Mouse (Mus musculus) thymus, postnatal 14 days (tissue): ENCODE measurements at regions not wholly inside any gene's neighbourhood (a gene's known extent, or its start where the extent isn't known, plus 50 kb on each side); places are given as distances from the start of the nearest gene placed in this dataset.

ENCODE experiments used
- DNase-seq: peaks from one replicate; pipeline ENCODE4 v3.0.0; 2021

- no peak for DNase-seq
Observed at GRCm38 (mm10) chr9:94378835-94379234, 159.0 kb downstream of the 1190002N15Rik start.

GRCm38 (mm10) chr9:94378291-94378690 is 159.6 kb downstream of the 1190002N15Rik start:
- no peak for DNase-seq

- no peak for DNase-seq
Observed at GRCm38 (mm10) chr9:94377346-94378039, 160.4 kb downstream of the 1190002N15Rik start.

GRCm38 (mm10) chr9:94370976-94371375 is 166.9 kb downstream of the 1190002N15Rik start:
- DNase-seq, result no peak

DNA sequence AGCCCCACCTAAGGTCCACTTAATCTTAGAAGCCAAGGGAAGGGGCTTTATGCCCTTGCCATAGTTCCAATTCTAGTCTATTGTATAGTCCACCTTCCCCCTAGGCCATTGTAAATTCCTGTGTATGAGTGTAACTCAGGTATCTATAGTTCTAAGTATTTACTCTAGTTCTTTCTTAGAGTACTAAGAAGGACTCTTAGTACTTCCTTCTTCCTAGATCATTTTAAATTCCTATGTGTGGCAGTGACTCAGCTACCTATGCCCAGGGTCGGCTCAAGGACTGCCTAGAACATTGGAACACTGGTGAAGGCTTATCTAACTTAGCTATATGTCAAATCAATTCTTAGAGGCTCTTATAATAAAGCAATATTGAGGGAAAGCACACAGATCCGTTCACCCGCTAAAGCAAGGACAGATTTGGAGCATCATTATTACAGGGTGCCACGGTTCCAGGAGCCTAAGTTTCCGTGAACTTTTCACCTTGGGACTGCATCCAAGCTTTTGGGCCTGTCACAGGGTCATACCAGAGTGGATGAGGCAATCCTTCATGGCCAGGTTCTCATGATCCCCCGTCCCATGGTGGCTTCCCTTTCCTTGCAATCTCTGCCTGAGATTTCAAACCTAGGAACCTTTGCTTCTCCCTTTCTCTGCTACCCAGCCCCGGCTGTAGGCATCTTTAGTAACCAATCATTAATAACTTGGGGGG is 169.5 kb downstream of the 1190002N15Rik start:
- DNase-seq, result no peak

DNA sequence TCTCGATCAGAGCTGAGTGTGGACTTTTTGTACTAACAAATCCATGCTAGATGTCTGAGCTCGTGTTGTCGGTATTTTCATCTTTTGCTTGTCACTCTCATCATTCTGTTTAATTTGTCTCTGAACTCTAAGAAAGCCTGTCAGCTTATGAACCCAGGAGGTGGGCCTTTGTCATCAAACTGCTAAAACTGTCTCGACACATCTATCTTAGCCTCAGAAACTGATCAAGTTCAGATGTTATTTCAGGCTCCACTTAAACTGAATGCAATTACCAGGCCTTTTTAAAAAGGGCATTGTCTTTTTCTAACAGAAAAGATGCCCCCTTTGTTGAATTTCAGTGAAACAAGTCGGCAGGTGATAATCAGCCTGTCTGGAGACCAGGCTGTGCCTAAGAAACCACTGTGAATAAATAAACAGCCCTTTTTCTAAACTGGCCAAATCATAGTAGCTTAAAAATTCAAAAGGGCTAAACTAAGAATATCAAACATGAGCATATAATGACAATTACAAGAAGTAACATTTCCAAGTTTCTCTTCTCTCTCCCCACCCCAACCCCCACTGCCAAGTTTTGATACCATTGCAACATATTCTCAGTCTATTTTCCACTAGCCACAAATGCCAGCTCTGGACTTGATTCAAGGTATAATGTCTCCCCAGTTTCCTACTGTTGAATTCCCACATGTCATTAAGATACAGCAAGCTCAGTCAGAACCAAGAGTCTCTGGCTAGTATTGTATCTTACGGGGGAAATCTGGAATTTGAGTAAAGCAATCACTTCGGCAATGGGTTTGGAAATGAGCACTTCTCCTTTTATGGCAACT is 175.8 kb downstream of the 1190002N15Rik start:
- DNase-seq, result no peak

DNA sequence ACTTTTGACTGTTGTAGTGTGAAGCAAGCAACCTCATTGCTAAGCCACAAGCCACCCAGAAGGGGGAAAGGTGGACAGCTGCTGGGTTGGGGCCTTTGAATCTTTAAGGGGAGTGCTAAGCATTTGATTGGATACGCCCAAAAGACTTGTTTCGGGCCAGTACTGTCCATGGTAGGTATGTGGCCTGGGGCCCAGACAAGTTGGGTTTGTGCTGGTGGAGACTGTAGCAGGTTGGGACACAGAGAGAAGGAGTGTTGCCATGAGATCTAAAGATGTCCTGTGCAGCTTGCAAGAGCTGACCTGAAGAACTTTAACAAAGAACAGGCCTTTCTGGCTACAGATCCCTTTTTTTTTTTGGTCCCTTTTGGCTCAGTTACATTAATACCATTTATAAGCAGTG is 176.9 kb downstream of the 1190002N15Rik start:
- DNase-seq, result no peak

DNA sequence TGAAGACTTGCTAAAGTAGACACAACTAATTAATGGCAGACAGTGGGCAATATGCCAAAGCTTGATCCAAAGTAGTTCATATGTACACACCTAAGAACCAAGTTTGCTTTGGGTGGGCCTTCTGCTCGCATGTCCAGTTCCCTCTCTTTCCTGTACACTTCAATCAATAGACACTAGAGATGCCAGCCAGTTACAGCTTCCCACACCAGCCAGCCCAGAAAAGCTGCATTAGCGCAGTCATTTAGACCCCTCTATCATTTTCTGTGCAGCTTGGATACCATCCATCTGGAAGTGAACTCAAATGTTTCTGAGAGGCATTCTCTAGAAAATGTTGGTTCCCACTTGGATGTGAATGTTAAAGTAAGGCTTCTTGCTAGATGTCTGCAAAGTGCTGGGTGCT is 179.7 kb downstream of the 1190002N15Rik start:
- DNase-seq, result no peak

DNA sequence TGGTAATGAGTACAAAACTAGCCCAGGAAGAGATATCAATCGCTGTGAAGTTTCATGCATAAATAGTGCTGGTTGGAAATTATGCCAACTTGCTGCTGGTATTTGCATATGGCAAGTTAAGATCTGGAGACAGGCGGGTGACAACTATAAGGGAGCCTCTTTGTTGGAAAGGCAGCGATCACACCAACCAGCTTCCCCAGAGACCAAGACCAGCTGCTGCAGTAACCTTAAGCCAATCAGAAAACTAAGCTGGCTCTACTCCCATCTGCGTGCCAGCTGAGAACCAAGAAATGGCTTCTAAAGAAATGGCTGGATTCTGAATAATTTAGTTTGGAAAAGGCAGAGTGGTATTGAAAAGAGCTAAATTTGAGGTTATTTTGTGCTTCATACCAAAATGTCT is 195.9 kb downstream of the 1190002N15Rik start:
- DNase-seq, result no peak

DNA sequence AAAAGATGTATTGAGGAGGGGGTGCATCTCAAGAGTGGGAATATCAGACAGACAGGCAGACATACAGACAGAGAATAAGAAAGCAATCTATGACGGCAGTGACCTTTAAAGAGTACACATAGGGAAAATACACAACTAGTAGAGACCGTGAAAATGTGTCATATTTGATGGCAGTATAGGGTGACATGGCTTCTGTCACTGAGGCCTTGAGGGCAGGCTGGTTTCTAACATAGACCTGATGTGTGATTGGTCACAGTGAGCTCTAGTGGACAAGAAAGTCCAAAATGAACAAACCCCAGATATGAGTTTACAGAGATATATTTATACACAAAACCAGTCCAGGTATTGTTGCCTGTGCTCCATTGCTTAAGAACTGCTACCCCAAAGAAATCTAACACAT is 196.3 kb downstream of the 1190002N15Rik start:
- no peak for DNase-seq

- no peak for DNase-seq
Observed at GRCm38 (mm10) chr9:94333450-94333849, 204.4 kb downstream of the 1190002N15Rik start.

- no peak for DNase-seq
Observed at GRCm38 (mm10) chr9:94323011-94323410, 214.9 kb downstream of the 1190002N15Rik start.

DNA sequence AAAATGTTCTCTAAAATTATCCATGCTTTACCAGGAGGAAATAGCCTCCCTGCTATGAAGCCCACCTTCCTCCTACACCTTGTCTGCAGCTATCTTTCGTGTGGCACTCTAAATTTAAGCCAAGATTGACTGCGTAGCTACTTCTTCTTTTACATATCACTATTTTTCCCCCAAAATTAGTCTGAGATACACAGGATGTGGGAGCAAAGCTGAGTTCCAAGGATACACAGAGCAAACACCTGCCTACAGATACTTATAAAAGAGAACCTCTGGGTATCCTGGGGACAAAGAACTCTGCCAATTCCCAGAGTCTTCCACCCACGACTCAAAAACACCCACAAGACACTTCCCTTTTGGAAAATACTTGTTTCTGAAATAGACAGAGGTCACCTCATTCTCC is 235.3 kb downstream of the 1190002N15Rik start:
- no peak for DNase-seq

DNA sequence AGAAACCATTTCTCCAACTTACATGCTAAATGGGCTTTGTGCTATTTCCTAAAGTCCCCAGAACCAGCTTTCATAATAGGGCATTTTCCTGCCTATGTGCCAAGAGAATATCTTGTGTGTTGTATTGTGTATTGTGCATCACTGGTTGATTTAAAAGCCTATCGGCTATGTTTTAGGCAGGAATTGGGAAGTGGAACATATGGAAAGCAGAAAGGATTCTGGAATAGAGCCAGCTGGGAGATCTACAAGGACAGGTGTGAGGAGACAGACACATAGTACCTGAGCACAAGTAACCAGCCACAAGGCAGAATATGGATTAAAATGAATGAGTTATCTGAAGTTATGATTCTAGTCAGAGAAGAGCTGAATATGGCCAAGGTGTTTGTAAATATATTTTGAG is 236.0 kb downstream of the 1190002N15Rik start:
- DNase-seq, result no peak

GRCm38 (mm10) chr9:94295431-94295830 is 242.4 kb downstream of the 1190002N15Rik start:
- no peak for DNase-seq

DNA sequence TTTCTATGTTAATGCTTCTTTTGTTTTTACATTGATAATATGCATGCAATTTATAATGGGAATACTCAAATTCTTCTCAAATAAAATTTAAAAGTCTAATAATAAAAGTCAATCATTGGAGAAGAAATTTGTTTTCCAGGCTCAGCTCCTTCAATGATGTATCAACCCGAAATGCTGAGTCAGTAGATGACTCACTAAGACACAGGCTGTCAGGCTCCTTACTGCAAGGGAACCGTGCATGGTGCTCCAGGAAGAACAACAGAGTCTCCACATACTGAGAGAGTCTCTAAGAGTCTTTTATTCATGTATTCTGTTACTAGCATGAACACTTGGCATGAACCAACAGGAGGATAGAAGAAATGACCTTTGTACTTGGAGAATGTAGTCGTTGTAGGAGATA is 245.7 kb downstream of the 1190002N15Rik start:
- DNase-seq, result no peak

GRCm38 (mm10) chr9:94289546-94289945 is 248.3 kb downstream of the 1190002N15Rik start:
- DNase-seq, result no peak

DNA sequence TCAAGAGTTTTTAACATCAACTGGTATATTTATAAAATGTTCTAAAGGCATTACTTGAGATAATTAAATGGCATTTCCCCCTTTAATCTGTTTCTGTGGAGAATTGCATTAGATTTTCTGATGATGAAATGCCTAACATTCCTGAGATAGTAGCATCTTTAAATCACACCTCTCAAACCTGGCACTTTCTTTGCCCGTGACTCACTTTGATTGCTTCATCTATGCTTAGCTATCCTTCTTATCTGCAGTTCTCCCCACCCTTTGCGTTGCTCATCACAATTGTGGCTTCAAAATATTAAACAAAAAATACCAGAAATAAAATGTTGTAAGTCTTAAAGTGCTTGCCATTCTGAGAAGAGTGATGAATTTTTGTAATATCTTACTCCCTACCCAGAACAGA is 250.3 kb downstream of the 1190002N15Rik start:
- no peak for DNase-seq

GRCm38 (mm10) chr9:94278657-94279585 is 259.0 kb downstream of the 1190002N15Rik start:
- no peak for DNase-seq

- DNase-seq, result no peak
Observed at GRCm38 (mm10) chr9:94277096-94277495, 260.8 kb downstream of the 1190002N15Rik start.

GRCm38 (mm10) chr9:94269213-94269612 is 268.7 kb downstream of the 1190002N15Rik start:
- DNase-seq, result no peak

GRCm38 (mm10) chr9:94267243-94267642 is 270.6 kb downstream of the 1190002N15Rik start:
- DNase-seq, result no peak
